Mouse (Mus musculus): ENCODE measurements around the gene Fggy. TPM values are rescaled to one million over a fixed set of nuclear protein-coding genes. Genes with fewer than 3 reads are reported as not detected.

Fggy gene
- total RNA-seq, 2 experiments from 2014 or later = 15.8 to 21.0 TPM

DNA sequence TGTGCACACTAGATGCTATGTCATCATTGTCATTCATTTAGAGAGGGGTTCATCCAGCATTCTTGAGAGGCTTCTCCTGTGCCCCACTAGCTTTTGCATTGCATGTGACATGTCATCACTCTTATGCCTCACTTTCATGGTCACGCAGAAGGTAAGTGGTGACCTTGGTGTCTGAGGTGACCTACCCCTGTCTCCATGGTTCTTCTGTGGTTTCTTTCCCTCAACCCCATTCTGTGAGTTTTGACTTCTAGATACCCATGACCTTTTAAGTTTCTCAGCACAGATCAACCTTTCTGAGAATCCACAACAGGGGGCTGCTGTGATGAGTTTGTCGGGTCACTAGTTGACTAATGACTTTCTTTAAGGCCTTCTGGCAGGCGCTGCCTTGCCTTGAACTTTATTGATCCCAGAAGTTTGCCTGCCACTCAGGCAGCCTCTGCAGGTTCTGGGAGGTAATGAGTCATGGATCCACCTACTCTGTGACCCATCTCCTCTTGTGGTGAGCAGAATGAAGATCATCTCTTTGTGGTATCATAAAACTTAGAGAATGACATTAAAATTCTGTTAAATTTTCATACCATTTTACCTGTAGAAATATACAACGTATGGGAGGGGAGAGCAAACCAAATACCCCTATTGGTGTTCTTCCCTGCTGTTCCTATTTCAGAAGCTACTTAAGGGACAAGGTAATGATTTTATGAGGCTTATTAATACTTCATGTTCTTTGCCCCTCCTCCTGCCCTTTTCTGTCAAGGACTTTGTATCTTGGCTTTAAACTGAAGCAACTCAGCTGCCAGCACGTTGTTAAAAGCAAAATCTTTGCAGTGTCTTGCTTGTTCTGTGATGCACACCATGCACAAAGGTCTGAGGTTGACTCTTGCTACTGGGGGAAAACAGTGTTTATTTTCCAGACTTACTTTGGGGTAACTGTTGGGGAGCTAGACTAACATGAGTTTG is 150.9 kb downstream of the Fggy start:
- DNase-seq (ENCODE audit: low spot score in 2 of 2) = no peak
- intact Hi-C loops (cut with DNase I) = no loop called here

DNA sequence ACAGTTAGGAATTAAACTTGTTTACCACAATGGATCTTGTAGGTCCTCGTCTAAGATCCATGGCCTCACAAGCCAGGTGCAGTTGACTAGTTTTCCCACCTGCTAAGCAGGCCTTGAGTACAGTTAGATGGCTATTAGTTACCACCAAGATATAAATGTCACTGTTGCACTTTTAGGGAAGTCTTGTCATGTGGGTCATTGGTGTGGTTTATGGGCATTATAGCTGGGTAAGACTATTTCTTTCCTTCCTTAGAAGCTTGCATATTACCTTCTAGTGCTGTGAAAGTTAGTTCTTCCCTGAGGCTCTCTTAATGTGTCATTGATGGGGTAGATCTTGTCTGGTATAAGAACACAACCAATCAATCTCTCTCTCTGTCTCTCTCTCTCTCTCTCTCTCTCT is 152.4 kb downstream of the Fggy start:
- intact Hi-C loops (cut with DNase I) = no loop called here
- no peak for DNase-seq (ENCODE audit: low spot score in 2 of 2)

GRCm38 (mm10) chr4:95712802-95713201 is 155.5 kb downstream of the Fggy start:
- no peak for DNase-seq (ENCODE audit: low spot score in 2 of 2)
- intact Hi-C loops (cut with DNase I) = no loop called here

DNA sequence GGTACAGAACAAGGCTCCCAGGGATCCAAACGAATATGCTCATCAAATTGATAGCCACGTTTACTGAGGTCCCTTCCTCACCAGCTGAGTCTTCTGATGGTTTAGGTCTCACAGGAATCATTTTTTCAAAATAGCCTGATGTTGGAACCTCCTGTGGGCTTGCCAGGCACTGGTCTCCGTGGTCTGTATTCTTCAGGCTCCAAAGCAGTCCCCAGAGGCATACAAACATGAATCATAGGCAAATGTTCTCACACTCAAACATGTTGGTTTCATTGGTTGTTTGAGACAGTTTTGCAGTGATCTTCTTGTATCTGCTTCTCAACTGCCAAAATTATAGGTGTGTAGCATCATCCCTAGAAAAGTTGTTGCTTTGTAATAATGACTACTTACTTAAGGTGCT is 156.0 kb downstream of the Fggy start:
- intact Hi-C loops (cut with DNase I) = no loop called here
- no peak for DNase-seq (ENCODE audit: low spot score in 2 of 2)

GRCm38 (mm10) chr4:95716137-95716536 is 158.8 kb downstream of the Fggy start:
- DNase-seq (ENCODE audit: low spot score in 2 of 2) = no peak
- intact Hi-C loops (cut with DNase I) = no loop called here

GRCm38 (mm10) chr4:95723615-95724014 is 166.3 kb downstream of the Fggy start:
- no peak for DNase-seq (ENCODE audit: low spot score in 2 of 2)
- intact Hi-C loops (cut with DNase I) = no loop called here

DNA sequence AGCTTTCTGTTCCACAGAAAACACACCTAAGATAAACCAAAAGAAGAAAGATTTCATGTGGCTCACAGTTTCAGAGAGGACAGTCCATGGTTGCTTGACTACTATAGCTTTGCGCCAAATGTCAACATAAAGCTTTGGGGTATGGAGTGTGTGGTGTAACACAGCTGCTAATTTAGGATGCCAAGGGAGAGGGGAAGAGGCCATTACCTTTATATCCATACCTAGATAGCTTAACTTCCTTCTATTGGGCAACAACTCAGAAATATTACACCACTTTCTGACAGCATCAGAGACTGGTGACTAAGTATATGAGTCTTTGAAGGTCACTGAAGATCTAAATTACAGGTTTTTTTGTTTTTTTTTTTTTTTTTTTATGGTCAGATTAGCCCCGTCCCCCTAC is 169.1 kb downstream of the Fggy start:
- intact Hi-C loops (cut with DNase I) = no loop called here
- DNase-seq (ENCODE audit: low spot score in 2 of 2) = no peak

DNA sequence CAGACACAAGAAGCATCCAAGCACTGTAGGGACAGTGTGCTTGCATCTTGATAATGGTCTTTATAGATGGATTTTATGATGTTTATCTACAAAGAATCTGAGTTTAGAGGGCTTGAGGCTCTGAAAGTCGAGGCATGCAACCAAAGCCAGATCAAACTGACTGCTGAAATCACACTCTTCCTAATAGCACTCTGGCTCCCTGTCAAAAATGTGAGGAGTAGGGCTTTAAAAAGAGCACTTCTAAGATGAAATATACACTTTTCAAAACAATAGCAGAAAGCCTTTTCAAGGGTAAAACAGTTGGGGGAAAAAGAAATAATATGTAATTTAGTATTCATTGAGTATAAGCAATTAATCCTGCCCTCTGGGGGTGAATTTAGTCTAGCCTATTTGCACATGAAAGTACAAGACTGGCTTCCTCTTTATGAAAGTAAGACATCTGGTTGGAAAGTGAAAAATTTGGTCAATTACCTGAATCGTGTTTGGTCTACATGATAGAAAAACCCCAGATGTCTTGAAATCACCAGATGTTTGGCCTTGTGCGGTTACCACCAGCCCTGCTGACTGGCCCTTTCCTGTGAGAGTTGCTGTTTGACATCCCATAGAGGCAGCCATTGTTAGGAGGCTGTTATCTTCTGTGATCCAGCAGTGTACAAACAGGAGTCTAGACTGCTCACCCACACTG is 172.0 kb downstream of the Fggy start:
- intact Hi-C loops (cut with DNase I) = no loop called here
- DNase-seq (ENCODE audit: low spot score in 2 of 2) = no peak

DNA sequence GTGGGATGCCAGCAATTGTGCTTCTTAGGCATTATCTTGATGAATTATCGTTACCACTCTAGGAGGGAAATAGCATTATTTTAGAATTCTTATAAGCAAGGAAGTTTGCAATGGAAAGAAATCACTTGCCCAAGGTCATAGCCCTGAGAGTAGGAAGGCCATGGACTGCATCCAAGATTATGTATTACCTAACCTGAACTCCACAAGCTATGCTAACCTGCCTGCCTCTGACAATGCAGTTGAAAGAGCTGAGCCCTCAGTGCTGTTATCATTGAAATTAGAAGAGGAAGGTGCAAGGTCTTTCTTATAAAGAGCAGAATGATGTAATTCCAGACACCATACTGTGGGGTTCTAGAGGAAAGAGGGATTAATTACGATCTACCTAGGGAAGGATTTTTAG is 173.8 kb downstream of the Fggy start:
- intact Hi-C loops (cut with DNase I) = loop anchor here (5.0 kb wide), 1 partner anchor 679 kb away; the partner anchor contains the start of gene Jun
- DNase-seq (ENCODE audit: low spot score in 2 of 2) = no peak

GRCm38 (mm10) chr4:95733397-95734249 is 176.3 kb downstream of the Fggy start:
- intact Hi-C loops (cut with DNase I) = loop anchor here (5.0 kb wide), 1 partner anchor 681 kb away; the partner anchor contains the start of gene Jun
- DNase-seq (ENCODE audit: low spot score in 2 of 2) = no peak

DNA sequence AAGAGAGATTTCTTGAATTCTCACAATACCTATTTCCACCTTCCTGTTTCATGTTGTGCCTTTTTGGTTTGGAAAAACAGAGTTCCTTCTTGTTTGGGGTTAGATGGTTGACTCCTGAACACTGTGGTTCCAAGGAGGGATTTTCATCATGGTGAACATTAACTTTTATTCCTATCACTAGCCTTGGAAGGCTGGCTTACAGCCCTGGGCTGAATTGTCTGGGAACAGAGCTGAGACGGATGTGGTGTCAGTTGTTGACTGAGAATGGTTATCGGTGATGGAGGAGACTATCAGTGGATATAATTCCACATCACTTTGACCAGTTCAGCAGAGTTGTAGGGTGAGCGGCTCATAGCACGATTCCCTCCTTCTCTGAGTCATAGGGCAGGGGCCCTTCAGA is 178.7 kb downstream of the Fggy start:
- intact Hi-C loops (cut with DNase I) = no loop called here
- no peak for DNase-seq (ENCODE audit: low spot score in 2 of 2)

- intact Hi-C loops (cut with DNase I) = no loop called here
- DNase-seq (ENCODE audit: low spot score in 2 of 2) = no peak
These were observed 179.4 kb downstream of the Fggy start for GRCm38 (mm10) chr4:95736674-95737073.

DNA sequence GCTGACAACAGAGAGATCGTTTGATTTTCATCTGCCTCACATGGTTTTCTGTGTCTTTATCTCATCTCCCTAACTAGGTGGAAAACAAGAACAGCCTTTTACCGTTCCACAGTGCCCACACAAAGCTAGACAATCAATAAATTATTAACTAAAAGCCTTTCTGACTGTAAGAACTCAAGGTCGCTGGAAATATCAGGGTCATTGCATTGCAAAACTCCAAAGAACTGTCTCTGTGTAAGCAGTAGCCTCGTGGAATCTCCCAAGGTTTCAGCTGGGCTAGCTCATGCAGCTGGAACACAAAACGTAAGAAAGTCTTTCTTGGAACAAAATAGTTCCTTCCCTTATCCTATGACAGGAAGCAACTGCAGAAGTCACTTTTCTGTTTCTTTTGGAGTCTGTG is 180.9 kb downstream of the Fggy start:
- DNase-seq (ENCODE audit: low spot score in 2 of 2) = no peak
- intact Hi-C loops (cut with DNase I) = no loop called here

DNA sequence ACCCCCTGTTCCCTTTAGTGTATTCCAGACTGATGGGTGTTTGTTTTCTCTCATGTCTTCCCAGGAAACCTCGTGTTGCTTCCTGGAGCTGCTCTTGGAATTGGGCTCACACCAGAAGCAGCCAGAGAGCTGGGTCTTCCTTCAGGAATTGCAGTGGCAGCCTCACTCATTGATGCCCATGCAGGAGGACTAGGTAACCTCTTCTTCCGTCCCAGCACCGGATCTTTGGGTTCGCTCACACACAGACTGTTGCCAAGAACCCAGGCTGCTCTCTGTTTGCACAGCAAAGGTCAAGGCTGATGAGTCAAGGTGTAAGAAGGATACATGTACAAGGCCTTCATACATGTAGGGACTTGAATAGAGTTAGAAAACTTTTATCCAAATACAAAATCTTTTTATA is 181.4 kb downstream of the Fggy start:
- DNase-seq (ENCODE audit: low spot score in 2 of 2) = no peak
- intact Hi-C loops (cut with DNase I) = no loop called here

DNA sequence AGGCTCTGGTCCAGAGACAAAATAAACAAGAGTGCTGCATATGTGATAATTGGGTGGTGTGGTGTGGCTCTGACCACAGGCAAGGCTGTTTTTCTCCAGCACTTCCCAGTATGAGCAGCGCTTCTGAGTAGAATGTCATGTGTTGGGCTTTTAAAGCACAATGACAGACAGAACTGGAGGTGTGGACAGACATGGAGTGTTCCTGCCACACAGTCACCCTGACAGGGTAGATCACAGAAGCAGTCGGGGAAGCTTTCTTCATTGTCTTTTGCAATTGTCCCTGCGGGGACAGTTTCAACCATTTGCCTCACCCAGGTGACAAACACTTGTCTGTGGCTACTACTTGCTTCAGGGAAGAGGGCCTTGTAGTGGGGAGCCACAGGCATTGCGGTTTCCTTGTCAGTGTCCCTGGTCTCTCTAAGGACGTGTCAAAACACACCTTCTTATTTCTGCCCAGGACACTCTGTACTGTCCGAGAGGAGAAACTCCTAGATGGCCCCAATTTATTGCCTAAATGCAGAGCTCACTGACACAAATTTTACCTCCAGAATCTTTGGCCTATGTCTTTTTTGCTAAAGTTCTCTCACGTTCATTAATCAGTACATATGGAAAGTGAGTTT is 183.9 kb downstream of the Fggy start:
- no peak for DNase-seq (ENCODE audit: low spot score in 2 of 2)
- intact Hi-C loops (cut with DNase I) = loop anchor here (10.0 kb wide), 1 partner anchor 124 kb away; no protein-coding TSS in a partner anchor

DNA sequence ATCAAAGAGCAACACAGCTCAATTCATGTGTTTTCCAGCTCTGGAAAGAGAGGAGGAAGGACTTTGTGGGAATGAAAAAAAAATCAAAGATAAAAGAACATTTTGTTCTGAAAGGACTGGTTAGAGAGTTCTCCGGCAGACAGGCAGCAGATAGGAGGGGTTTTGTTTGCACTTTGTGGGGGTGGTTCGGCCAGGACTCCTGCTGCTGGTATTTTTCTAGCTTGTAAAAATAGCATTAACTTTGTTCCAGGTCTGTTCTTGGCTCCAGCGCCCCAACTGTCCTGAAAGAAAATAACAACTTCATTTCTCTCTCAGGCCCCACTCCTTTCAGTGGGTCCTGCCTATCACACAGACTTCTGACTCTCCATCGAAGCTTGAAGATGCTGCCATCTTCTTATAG is 185.7 kb downstream of the Fggy start:
- intact Hi-C loops (cut with DNase I) = loop anchor here (10.0 kb wide), 1 partner anchor 122 kb away; no protein-coding TSS in a partner anchor

DNA sequence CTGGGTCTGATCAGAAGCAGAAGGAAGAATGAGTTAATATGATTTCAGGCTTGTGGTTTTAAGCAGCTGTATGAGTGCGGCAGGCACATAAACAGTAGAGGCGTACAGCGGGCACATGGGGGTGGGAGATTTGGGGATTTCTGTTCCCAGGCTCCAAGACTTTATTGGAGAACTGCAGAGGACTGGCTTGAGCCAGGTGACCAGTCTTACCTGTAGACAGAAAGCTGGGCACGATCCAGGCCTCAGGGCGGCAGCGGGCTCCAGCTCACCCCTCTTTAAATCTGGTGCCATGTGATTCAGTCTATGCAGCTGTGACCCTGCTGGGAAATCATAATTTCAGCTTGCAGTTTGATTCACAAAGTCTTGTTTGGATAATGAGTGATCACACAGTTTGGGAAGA is 189.6 kb downstream of the Fggy start:
- DNase-seq (ENCODE audit: low spot score in 2 of 2) = no peak
- intact Hi-C loops (cut with DNase I) = loop anchor here (10.0 kb wide), 1 partner anchor 118 kb away; no protein-coding TSS in a partner anchor

More for the DNA sequence above, 185.7 kb downstream of the Fggy start:
- DNase-seq (ENCODE audit: low spot score in 2 of 2) = peak in 1 of 2 experiments; percentile 23

GRCm38 (mm10) chr4:95747415-95748202 is 190.3 kb downstream of the Fggy start:
- DNase-seq (ENCODE audit: low spot score in 2 of 2) = no peak
- intact Hi-C loops (cut with DNase I) = loop anchor here (10.0 kb wide), 1 partner anchor 117 kb away; no protein-coding TSS in a partner anchor
